Mouse (Mus musculus): Measurements from ENCODE around the gene Col15a1. TPM values are rescaled to one million over a fixed set of nuclear protein-coding genes. Genes with fewer than 3 reads are reported as not detected.

The Col15a1 gene
- polyA plus RNA-seq, 1 experiment from 2014 or later, result 4.9 TPM

DNA sequence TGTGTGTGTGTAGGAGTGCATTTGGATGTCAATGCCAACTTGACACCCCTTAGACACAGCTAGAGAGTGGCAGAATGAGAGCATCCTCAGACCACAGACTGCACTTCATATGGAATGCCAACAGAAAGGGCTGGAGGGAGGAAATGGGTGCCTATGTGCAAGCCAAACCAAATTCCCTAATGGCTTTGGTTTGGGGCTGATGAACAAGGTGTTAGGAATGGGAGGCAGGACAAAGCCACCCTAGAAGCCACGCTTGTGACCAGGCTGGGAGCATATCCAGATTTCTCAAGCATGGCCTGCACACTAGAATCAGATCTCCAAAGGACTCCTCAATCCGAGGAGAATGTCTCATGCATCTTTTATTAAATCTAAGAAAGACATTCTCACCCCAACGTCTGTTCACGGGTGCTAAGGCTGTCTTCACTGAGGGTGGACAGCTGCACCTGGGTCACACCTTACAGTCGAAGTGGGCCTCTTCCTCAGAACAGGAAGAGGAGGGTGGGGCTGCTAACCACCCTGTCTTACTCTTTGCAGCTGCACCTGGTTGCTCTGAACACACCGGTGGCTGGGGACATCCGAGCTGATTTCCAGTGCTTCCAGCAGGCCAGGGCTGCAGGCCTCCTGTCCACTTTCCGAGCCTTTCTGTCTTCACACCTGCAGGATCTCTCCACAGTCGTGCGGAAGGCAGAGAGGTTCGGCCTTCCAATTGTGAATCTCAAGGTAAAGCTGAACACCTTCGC is 102.1 kb downstream of the Col15a1 start:
- ATAC-seq, result no peak
- no peak overlapping the region for H3K4me3 ChIP-seq (ENCODE audit: low read depth, low read length)
- no peaks in the 10 kb centered on the region for H3K36me3 ChIP-seq (ENCODE audit: insufficient read depth, low read length)
- no peak overlapping the region for H3K9ac ChIP-seq (replicated peaks; ENCODE audit: low read depth)
- no peak overlapping the region for H3K4me2 ChIP-seq (replicated peaks; ENCODE audit: low read depth, low read length)
- no peaks in the 10 kb centered on the region for H3K9me3 ChIP-seq (ENCODE audit: low read length)
- no peaks in the 10 kb centered on the region for H3K27me3 ChIP-seq (replicated peaks; ENCODE audit: insufficient read depth, low read length)
- no peak for TF ChIP-seq CTCF (IDR thresholded peaks at IDR 0.05)
- no peak for TF ChIP-seq EP300 (IDR thresholded peaks at IDR 0.05)
- no peaks in the 10 kb centered on the region; the same call in 1 of the 2 replicates for H3K4me1 ChIP-seq (ENCODE audit: insufficient read depth, low read depth, low read length)
- DNase-seq (ENCODE audit: low spot score), result no peak
- 78% methylated on average over 12 of the region's 12 CpGs for WGBS
- no peak overlapping the region for H3K27ac ChIP-seq (ENCODE audit: low read length)

DNA sequence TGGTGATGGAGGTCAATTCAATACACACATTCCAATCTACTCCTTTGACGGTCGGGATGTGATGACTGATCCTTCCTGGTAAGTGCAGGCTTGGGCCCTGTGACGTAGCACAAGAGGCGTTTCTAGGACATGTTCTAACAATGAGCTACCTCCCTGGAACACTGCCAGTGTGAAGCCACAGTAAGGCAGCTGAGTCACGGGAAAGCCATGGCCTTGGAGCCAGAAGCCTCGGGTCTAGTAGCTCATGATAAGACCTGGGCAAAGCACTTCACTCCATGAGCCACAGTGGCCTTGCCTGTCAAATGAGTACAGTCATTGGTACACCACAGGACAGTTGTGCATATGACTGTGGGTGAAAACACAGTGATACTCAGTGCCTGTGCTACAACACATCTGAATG is 102.9 kb downstream of the Col15a1 start:
- Histone ChIP-seq H3K4me3 (ENCODE audit: low read depth, low read length) (no peak overlapping the region), H3K9ac (replicated peaks; ENCODE audit: low read depth) (no peak overlapping the region), H3K36me3 (ENCODE audit: insufficient read depth, low read length) (no peaks in the 10 kb centered on the region), H3K4me1 (ENCODE audit: insufficient read depth, low read depth, low read length) (no peaks in the 10 kb centered on the region; the same call in 1 of the 2 replicates), H3K27me3 (replicated peaks; ENCODE audit: insufficient read depth, low read length) (no peaks in the 10 kb centered on the region), H3K4me2 (replicated peaks; ENCODE audit: low read depth, low read length) (no peak overlapping the region), H3K9me3 (ENCODE audit: low read length) (no peaks in the 10 kb centered on the region), H3K27ac (ENCODE audit: low read length) (no peak overlapping the region)
- peak; percentile 55 for DNase-seq (ENCODE audit: low spot score)
- 29% methylated on average over 6 of the region's 6 CpGs for WGBS
- no peak for TF ChIP-seq CTCF (IDR thresholded peaks at IDR 0.05)
- ATAC-seq, result peak; percentile 71

DNA sequence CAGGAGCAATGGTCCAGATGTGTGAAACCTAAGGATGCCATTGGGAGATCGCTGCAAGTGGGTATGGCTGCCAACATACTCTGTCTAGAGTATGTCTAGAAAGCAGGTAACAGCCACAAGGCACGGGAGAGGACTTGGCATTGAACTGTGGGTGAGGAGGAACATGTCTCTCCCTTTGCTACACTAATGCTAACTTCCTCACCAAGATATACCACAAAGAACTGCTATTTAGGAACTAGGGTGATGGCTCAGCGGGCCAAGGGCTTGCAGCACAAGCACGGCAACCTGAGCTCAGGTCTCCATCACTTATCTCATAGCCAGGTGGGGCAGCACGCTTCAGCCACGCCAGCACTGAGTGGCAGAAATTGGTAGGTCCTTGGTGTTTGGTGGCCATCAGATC is 103.5 kb downstream of the Col15a1 start:
- Histone ChIP-seq H3K36me3 (ENCODE audit: insufficient read depth, low read length) (no peaks in the 10 kb centered on the region), H3K4me2 (replicated peaks; ENCODE audit: low read depth, low read length) (no peak overlapping the region), H3K9me3 (ENCODE audit: low read length) (no peaks in the 10 kb centered on the region), H3K4me1 (ENCODE audit: insufficient read depth, low read depth, low read length) (no peaks in the 10 kb centered on the region; the same call in 1 of the 2 replicates), H3K27me3 (replicated peaks; ENCODE audit: insufficient read depth, low read length) (no peaks in the 10 kb centered on the region), H3K9ac (replicated peaks; ENCODE audit: low read depth) (no peak overlapping the region), H3K4me3 (ENCODE audit: low read depth, low read length) (no peak overlapping the region), H3K27ac (ENCODE audit: low read length) (no peak overlapping the region)
- DNase-seq (ENCODE audit: low spot score) (no peak), ATAC-seq (no peak)
- no peak for TF ChIP-seq CTCF (IDR thresholded peaks at IDR 0.05)
- TF ChIP-seq EP300 (IDR thresholded peaks at IDR 0.05), result no peak
- WGBS, result 90% methylated on average over 6 of the region's 6 CpGs

DNA sequence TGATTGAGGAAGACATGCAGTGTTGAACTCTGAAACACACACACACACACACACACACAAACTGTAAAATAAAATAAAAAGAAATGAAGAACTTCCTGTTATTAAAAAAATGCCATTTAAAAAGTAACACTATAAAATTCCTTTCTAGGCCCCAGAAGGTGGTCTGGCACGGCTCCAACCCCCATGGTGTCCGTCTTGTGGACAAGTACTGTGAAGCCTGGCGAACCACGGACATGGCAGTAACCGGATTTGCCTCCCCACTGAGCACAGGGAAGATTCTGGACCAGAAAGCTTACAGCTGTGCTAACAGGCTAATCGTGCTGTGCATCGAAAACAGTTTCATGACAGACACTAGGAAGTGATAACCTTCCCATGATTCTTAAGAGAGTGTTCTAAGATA is 104.0 kb downstream of the Col15a1 start:
- Histone ChIP-seq H3K36me3 (ENCODE audit: insufficient read depth, low read length) (no peaks in the 10 kb centered on the region), H3K27ac (ENCODE audit: low read length) (no peak overlapping the region), H3K9ac (replicated peaks; ENCODE audit: low read depth) (no peak overlapping the region), H3K4me3 (ENCODE audit: low read depth, low read length) (no peak overlapping the region), H3K27me3 (replicated peaks; ENCODE audit: insufficient read depth, low read length) (no peaks in the 10 kb centered on the region), H3K4me1 (ENCODE audit: insufficient read depth, low read depth, low read length) (no peaks in the 10 kb centered on the region; the same call in 1 of the 2 replicates), H3K9me3 (ENCODE audit: low read length) (no peaks in the 10 kb centered on the region), H3K4me2 (replicated peaks; ENCODE audit: low read depth, low read length) (no peak overlapping the region)
- DNase-seq (ENCODE audit: low spot score), result no peak
- ATAC-seq, result no peak
- 66% methylated on average over 7 of the region's 7 CpGs for WGBS
- TF ChIP-seq EP300 (IDR thresholded peaks at IDR 0.05) (no peak), CTCF (IDR thresholded peaks at IDR 0.05) (no peak)

DNA sequence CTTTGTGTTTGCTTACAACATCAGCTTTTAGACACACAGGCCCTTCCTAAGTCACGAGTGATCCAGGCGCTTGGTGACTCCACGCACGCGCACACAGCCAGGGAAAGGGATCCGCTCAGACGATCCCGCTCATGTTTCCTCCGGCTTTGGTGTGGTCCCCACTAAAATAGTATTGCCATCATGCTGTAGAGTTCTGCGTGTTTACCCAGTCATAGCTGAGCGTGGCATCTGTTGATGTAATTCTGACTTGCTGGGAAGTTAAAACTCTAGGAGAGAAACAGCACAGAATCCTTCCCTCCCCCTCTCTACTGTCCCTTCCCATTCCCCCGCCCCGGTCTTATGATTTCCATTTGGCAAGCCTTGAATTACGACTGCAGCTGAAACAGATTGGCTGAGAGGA is 104.7 kb downstream of the Col15a1 start:
- TF ChIP-seq EP300 (IDR thresholded peaks at IDR 0.05) (no peak), CTCF (IDR thresholded peaks at IDR 0.05) (no peak)
- Histone ChIP-seq H3K4me1 (ENCODE audit: insufficient read depth, low read depth, low read length) (no peaks in the 10 kb centered on the region; the same call in 1 of the 2 replicates), H3K9me3 (ENCODE audit: low read length) (no peaks in the 10 kb centered on the region), H3K36me3 (ENCODE audit: insufficient read depth, low read length) (no peaks in the 10 kb centered on the region), H3K4me3 (ENCODE audit: low read depth, low read length) (no peak overlapping the region), H3K4me2 (replicated peaks; ENCODE audit: low read depth, low read length) (no peak overlapping the region), H3K9ac (replicated peaks; ENCODE audit: low read depth) (no peak overlapping the region), H3K27me3 (replicated peaks; ENCODE audit: insufficient read depth, low read length) (no peaks in the 10 kb centered on the region), H3K27ac (ENCODE audit: low read length) (no peak overlapping the region)
- whole genome bisulfite sequencing, result 58% methylated on average over 14 of the region's 14 CpGs
- DNase-seq (ENCODE audit: low spot score), result peak; percentile 45
- ATAC-seq, result peak; percentile 28

DNA sequence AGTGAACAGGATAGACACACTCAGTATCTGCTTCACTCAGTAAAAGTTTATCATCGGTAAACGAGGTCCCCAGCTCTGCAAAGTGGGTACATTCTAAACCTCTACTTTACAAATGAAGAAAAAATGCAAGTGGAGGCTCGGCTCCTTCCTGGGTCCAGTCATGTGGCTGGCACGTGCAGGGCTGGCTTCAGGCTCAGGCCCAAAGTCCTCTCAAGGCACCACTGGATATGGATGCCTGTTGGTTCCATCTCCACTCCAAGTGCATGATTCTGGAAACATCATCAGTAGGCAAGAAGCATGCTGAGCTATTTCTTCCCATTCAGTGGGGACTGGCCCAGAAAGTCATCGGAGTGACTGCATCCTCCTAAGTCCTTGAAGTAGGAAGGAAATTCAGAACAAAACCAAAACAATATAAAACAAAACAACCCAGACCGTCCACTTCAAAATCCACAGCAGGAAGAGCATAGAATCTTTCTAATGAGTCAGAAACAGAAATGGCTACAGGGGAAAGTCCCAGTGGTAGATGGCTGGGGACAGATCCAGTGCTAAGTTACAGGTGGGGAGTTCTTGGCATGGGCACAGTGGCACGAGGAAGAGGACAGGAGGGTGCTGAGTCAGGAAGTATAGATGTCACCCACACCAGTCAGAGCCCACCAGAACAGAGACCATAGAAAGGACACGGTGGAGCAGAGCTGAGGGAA is 105.9 kb downstream of the Col15a1 start:
- H3K4me2 ChIP-seq (replicated peaks; ENCODE audit: low read depth, low read length), result no peak overlapping the region
- no peak overlapping the region for H3K4me3 ChIP-seq (ENCODE audit: low read depth, low read length)
- no peaks in the 10 kb centered on the region for H3K9me3 ChIP-seq (ENCODE audit: low read length)
- no peaks in the 10 kb centered on the region; the same call in 1 of the 2 replicates for H3K4me1 ChIP-seq (ENCODE audit: insufficient read depth, low read depth, low read length)
- H3K9ac ChIP-seq (replicated peaks; ENCODE audit: low read depth), result no peak overlapping the region
- DNase-seq (ENCODE audit: low spot score) (no peak), ATAC-seq (no peak)
- TF ChIP-seq CTCF (IDR thresholded peaks at IDR 0.05) (no peak), EP300 (IDR thresholded peaks at IDR 0.05) (no peak)
- no peaks in the 10 kb centered on the region for H3K27me3 ChIP-seq (replicated peaks; ENCODE audit: insufficient read depth, low read length)
- H3K36me3 ChIP-seq (ENCODE audit: insufficient read depth, low read length), result no peaks in the 10 kb centered on the region
- WGBS, result 57% methylated on average over 8 of the region's 8 CpGs
- no peak overlapping the region for H3K27ac ChIP-seq (ENCODE audit: low read length)
